Mouse (Mus musculus): Measurements from ENCODE around the gene Babam1.

The Babam1 gene

DNA sequence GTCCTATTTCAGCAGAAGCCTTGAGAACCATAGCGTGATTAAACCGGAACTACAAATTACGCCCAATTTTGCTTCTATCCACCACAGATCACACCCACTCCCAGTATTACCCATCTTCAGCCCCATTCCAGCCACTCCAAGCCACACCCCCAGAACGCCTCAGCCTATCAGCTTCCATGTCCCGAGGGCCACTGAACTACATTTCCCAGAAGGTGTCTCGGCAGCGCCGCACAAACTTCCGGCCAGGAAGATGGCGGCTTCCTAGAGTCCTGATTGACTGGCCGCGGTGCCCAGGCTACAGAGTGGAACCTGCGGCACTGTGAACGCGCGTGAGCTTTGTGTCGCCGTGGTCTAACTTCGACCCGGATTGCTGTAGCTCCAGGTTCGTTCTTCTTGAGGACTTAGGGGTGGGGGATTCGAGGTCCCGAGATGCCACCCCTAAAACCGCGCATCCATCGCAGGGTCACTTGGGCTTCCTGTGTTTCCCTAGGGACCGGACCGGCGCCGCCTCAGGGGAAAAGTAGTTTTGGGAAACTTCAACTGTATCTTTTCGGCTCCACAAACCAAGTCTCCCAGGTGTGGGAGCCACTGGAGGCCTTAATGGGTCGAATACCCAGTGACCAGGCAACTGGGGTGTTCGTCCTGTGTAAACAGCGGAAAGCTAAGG lies at the start of gene Babam1:
Gene Babam1, plus strand, starts transcription at position 223 of the 667 bp plus-strand sequence.
- peak; percentile 98 for DNase-seq

DNA sequence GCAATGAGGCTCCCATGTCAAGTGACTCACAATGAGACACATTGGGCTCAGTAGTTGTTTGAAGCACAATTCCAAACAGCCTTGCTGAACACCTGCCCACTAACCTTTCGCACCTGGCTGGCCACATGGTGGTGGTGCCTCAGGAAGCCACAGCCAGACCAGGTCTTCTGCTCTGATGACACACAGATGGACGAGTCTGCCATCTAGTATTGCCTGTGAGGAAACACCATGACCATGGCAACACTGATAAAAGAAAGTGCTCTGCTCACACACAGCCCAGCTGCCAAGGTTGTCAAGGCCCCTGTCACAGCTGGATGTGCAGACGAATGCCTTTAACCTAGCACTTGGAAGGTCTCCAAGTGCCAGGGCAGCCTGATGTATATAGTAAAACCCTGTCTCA lies 45.5 kb upstream of the Babam1 start:
- DNase-seq = no peak

DNA sequence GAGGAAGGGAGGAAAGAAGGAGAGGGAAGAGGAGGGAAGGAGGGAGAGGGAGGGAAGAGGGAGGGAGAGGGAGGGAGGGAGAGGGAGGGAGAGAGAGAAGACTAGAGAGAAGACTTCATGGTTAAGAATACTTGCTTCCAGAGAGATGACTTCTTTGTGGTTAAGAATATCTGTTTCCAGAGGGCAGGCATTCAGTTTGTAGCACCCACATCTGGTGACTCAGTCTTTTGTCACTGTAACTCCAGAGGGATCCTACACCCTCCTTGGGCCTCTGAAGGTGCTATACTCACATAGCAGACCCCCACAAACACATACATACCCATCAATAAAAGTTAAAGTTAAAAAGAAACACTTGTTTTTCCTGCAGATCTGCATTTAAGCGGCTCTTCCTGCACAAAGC lies 45.1 kb upstream of the Babam1 start:
- DNase-seq = no peak

DNA sequence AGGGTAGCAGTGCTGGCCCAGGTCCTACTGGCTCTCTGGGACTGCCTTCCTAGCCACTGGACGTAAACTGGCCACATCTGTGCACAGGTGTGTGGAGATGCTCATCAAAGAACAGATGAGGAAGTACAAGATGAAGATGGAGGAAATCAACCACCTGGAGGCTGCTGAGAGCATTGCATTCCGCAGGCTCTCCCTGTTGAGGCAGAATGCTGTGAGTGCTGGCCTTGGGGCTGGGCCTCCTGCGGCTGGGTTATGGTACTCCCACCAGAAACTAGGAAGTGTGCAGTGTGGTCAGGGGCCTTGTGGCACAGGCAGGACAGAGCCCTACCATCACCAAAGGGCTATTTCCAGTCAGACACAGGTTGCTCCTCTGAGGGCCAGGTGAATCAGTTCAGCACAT lies 38.6 kb upstream of the Babam1 start:
- DNase-seq = no peak

DNA sequence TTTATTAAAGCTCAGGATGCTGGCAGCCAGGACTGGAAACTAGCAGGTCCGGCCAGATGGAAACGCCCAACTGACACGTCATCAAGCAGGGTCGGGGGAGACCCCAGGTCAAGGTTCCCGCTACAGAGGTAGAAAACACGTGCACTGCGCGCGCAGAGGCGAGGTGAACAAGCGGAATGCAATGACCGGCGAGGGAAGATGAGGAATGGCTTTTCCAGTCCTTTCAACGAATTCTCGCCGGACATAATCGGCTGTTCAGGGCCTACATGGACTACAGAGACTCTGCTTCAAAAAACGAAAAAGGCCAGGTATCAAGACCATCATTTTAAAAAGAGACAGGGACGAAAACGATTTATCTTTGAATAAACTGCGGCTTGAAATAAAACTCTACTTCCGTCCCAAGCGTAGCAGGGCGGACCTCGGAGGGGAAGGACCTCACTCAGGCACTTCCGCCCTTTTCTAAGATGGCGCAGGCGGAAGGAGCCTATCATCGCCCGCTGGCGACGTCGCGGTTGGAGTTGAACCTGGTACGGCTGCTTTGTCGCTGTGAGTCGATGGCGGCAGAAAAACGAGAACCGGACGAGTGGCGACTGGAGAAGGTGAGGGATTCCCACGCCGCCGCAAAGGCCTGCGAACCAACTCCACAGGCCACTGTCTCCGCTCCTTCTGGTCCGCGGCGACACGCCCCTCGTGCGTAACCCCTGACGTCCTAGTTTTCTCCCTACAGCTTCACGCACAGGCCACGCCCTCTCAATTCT lies 29.7 kb upstream of the Babam1 start, which contains the start of gene Use1:
Gene Use1, plus strand, starts transcription at position 78 of the 758 bp plus-strand sequence.
- peak; percentile 94 for DNase-seq

DNA sequence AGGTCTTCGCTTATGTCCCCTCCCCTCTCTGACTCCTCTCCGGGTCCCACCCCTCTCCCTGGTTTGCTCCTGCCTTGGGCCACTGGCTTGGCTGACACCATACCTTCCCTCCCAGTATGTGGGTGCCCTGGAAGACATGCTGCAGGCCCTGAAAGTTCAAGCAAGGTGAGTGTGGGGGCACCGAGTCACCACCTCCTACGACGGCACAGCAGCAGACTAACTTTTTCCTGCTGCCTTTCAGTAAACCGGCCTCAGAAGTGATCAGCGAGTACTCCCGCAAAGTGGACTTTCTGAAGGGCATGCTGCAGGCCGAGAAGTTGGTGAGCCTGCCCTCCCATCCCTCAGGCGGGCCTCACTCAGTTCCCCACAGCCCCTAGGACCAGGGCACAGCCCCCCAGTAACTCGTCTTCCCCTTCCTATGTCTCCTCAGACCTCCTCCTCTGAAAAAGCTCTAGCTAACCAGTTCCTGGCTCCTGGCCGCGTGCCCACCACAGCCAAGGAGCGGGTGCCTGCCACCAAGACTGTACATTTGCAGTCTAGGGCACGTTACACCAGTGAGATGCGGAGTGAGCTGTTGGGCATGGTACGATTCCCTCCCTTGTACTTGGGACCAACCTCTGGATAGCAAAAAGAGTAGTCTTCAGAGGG lies 29.0 kb upstream of the Babam1 start:
- DNase-seq = no peak

DNA sequence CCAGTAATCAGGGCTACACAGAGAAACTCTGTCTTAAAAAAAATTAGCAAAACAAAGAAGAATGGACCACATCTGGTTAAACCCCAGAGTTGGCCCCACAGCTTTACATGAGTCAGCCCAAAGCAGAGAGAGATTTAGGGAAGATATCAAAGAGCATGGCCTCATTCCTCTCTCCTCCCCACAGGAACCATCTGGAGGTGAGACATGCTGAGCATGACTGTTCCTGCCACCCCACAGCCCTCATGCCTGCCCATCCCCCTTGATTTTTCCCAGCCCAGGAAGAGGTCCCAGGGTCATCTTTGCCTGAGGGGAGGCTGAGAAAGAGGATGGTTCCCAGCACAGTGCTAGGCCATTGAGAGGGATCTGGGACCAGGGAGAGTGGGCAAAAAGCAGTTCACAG lies 28.3 kb upstream of the Babam1 start:
- no peak for DNase-seq

DNA sequence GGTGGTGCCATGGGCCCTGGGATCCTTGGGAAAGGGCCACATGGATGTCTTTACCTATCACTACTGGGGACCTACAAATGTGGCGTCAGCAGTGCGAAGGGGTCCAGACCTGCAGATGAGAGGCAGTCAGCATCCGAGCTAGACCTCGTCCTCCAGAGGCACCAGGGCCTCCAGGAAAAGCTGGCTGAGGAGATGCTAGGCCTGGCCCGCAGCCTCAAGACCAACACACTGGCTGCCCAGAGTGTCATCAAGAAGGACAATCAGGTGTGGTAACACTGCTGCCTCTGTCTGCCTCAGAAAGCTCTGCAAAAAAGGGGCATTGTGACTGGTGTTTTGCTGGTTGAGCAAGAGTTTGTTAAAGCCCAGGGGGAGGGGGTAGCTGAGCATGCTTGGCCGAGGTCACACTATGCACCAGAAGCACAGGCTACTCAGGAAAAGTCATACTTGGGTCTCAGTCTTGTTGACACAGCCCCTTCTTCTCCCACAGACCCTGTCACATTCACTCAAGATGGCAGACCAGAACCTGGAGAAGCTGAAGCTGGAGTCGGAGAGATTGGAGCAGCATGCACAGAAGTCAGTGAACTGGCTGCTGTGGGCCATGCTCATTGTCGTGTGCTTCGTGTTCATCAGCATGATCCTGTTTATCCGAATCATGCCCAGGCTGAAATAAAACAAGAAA lies 27.5 kb upstream of the Babam1 start:
- no peak for DNase-seq

DNA sequence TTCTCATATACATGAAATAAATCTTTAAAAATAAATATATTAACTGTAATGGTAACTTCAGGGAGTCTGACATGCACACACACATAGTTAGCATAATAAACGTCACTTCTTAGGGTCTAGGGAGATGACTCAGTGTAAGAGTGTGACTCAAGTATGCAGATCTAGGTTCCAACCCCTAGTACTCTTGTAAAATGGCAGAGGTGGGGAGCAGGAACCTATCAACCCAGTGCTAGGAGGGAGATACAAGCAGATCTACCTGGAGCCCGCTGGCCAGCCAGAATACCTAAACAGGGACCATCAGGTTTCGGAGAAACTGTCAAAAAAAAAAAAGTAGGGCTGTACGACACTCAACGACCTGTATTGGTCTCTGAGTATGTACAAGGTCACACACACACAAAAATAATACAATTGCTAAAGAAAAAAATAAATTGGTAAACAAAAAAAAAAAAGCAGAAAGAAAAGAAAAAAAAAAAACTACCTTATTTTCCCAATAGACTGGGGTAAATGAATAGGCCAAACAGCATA lies 25.9 kb upstream of the Babam1 start:
- peak; percentile 3 for DNase-seq

DNA sequence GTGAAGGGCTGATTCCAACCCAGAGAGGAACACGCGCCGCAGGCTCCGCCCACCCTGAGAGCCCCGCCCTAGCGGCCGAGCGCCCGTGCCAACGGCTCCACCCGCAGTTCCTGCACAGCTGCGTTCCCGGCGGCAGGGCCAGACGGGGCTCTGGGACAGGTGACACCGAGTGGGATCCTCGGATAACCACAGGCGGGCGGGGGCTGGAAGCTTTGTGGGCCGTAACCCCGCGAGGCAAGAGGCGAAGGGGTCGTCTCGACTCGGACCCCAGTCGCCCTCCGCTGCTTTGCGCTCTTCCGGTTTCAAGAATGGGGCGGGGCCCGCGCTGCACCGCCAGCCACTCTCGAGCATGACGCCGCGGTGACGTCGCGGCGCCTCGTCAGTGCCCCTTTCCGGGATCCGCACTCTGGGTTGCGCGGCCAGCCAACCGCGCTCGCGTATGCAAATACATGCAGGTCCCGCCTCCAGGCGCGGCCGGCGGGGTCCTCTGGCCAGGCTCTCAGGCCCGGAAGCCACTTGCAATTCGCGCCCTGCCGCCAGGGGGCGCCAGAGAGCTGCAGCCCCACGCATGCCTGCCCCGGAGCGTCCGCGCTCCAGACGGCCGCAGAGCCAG lies 25.3 kb upstream of the Babam1 start, which contains the start of gene Ocel1:
Gene Ocel1, plus strand, starts transcription at position 63 of the 613 bp plus-strand sequence.
- peak; percentile 98 for DNase-seq

DNA sequence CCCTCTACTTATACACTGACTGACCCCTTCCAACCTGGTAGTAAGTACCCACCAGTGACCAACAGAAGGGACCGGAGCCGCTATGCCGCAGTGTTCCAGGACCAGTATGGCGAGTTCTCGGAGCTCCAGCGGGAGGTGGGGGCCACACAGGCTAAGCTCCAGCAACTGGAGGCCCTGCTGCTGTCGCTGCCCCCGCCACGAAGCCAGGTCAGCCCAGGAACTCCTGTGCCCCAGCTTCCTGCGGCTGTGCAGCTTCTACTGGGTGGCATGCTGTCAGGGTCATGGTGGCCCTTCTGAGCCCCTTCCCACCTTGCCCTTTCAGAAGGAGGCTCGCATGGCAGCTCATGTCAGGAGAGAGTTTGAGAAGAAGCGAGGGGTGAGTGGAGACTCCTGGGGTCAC lies 24.2 kb upstream of the Babam1 start:
- DNase-seq = peak; percentile 25

DNA sequence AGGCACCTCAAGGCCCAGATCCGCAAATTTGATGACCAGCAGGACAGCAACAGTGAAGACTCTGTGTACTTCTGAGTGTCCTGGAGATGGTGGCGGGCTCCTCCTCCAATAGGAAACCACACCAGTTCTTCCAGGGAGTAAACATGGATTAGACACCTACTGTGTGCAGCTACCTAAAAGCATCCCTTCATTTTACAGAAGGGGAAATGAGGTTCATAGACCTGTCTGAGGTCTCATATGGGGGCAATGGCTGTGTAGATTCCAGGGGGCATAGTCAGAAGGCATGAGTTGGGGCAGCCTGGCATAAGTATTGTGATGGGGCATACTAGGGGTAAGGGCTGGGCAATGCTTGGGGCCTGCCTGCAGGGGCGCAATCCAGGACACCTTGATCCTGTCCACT lies 23.7 kb upstream of the Babam1 start:
- no peak for DNase-seq

DNA sequence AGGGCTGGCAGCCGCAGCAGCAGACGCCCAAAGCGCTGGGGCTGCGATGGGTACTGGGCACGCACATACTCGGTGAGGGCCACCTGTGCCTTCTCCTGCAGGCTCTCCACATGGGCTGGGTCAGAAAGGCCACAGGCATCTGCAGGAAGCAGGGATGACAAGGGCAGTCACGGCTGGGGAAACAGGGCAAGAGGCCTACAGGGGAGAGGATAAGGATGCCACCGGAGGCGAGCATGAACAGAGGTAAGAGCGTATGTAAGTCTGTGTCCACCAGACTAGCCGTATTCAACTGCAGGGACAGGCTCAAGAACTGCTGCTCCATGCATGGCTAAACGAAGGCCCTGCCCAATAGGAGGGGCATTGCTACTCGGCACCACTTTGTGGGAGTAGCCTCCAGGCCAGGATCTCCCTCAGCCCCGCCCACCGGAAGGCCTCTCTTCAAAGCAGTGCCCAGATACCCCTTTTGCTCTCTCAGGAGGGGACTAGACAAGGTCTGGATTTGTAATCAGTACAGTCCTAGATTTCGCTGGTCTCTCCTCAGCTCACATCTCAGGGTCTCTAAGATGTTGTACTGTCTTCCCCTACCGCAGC lies 21.9 kb upstream of the Babam1 start:
- DNase-seq = peak; percentile 29

DNA sequence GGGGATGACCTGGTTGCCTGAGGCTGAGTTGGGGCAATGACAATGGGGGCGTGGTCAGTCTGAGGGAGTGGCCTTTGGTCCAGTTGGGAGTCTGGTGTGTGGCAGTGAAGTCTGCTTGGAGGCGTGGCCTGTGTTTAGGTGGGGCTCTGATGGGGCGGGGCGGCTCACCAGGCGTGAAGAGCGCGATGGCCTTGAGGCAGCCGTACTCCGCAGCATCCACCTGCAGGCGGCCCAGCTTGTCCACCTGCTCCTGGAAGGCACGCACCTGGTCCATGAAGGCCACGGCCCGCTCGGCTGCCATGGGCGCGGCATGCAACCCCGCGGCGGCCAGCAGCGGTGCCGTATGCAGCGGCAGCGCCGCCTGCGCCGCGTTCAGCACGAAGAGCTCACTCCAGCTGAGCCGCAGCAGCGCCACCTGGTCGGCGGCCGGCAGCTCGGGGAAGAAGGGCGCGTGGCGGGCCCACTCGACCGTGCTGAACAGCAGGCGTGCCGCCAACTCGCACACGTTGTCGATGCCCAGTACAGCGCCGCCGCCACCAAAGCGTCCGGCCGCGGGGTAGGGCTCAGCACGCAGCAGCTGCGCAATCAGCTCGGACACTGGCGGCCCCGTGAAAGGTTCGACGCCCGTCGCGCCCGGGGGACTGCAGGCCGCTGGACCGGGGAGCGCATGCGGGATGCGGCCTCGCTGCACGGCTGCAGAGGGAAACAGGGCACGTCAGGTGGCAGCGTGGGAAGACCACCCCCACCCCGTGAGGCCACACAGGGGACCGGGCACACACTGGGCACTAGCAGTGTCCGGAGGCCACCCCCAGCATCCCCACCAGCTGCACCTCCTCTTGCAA lies 20.9 kb upstream of the Babam1 start:
- DNase-seq = peak; percentile 86

DNA sequence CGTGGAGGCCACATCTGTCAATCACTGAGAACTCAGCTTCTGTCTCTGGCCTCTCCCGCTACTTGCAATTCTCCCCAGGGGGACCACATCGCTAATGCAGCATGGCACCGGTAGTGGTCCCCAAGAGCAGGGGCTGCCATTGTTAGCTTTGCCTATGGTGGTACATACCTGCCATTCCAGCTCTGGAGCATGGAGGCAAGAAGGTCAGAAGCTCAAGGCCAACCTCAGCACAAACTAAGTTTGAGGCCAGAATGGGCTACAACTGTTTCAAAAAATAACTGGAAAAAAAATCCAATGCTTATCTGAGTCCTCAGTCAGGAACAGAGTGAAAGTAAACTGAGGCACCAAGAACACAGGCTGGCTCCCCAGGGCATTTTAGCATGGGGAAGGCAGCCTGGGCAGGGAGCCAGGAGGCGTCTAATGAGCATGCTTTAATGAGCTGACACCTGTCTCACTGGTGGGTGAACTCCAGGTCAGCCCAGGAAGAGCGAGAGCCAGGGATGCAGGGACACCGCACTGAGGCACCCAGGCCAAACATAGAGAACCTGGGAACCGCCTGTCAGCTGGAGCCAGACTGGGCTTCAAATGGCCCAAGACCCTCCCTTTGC lies 20.1 kb upstream of the Babam1 start:
- peak; percentile 45 for DNase-seq

DNA sequence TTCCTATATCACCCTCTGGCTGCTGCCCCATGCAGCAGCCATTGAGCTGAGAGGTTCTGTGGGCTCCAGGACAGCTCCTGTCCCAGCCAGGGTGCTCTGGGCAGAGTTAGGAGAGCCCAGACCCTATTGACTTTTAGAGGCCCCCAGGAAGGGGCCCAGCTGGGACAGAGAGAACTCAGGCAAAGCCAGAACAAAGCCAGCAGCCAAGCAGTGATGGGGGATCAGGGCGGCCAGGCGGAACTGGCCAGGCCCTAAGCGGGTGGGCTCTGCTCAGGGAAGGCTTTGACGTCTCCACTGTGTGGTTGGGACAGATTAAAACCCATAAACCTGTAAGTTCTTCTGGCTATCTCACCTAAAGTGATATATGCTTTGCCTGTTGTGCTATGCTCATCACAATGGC lies 17.7 kb upstream of the Babam1 start:
- peak; percentile 12 for DNase-seq

DNA sequence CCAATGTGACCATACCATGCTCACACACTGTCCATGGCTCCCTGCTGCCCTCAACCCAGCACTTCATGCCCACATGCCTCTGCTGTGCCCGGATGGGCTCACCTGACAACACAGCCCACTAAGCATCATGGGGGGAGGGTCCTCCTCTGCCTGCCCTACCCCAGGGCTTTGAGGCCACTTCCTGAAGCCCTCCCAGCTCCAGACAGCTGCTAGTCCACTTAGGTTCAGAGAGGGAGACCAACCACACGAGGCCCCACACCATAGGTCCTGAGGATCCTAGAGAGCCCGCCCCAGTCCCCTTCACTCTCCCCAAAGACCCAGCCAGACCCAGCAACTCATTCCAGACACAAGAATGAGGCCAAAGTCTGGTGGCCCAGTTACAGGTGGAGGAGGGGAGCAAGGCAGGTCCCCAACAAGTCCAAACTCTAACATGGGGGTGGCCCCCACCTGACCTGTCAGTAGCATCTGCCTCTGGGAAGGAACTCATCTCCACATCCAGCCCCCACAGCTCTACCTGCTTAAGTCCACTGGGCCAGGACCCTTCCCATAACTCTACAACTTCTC lies 17.1 kb upstream of the Babam1 start:
- DNase-seq = peak; percentile 22

DNA sequence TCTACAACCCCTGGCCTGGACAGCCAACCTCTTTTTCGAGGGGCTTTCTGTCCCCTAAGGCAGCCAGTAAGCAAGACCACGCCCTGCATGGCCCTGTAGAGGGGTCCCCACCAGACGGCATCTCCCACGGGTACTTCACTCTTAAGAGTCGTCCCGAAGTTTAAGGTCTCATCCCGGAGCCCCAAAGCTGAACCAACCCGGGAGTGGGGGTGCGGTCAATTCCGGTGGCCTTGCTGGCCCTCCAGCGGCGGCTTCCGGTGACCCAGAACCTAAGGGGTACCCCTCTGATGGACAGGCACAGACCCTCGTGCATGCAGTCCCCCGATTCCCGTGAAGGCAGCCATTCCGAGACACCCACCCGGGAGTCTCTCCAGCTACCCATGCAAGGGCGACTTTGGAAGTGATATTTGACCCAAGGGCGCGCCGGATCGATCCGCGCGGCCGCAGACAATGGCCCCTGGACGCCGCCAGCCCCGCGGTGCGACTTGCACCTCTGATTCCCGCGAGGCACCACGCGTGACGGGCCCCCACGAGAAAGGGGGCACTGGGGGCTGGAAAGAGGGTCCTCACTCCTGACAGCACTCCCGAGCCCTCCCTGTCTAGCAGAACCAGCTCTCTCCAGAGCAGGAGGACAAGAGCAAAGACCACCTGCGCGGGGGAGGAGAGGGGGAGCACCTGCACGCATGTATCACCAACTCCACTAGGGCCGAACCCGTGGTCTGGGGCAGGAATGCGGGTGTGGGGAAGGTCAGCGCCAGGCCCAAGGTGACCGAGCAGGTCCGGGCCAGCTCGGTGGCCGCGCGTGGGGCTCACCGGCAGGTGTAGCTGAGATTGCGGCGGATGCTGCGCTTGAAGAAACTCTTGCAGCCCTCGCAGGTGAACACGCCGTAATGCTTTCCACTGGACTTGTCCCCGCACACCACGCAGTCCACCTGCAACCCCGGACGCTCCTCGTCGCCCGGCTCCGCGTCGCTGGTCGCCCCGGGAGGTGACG lies 16.2 kb upstream of the Babam1 start:
- DNase-seq = peak; percentile 23

DNA sequence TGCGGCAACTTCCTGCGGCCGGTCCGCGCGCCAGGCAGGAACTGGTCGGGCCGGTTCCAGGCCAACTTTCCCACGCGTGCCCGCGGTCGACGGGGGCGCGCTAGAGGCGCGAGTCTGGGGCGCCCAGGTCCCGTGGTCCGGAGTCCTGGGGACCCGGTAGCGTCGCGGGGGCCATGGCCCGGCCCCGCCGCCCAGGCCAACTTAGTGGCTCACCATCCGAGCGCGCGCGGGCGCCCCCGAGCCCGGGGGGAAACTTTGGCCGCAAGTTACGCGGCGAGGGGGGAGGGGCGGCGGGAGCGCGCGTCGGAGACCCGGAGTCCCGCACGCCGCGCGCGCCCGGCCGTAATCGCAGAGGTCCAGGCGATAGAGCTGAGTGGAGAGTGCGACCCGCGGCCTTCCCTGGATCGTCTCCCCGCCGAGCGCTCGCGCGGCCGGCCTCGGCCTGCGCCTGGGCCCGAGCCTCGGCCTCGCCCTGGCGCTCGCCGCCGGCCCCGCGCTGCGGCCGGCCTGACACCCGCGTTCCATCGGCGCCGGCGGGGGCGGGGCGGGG lies 15.2 kb upstream of the Babam1 start, which contains the start of gene Nr2f6:
Gene Nr2f6, minus strand, starts transcription at position 540 of the 550 bp plus-strand sequence.
- peak; percentile 82 for DNase-seq
